Mouse (Mus musculus): ENCODE results near the gene Pdx1. TPM values are rescaled to one million over a fixed set of nuclear protein-coding genes. Genes with fewer than 3 reads are reported as not detected.

Gene Pdx1
- polyA plus RNA-seq, 1 experiment from 2014 or later = 10.0 TPM

DNA sequence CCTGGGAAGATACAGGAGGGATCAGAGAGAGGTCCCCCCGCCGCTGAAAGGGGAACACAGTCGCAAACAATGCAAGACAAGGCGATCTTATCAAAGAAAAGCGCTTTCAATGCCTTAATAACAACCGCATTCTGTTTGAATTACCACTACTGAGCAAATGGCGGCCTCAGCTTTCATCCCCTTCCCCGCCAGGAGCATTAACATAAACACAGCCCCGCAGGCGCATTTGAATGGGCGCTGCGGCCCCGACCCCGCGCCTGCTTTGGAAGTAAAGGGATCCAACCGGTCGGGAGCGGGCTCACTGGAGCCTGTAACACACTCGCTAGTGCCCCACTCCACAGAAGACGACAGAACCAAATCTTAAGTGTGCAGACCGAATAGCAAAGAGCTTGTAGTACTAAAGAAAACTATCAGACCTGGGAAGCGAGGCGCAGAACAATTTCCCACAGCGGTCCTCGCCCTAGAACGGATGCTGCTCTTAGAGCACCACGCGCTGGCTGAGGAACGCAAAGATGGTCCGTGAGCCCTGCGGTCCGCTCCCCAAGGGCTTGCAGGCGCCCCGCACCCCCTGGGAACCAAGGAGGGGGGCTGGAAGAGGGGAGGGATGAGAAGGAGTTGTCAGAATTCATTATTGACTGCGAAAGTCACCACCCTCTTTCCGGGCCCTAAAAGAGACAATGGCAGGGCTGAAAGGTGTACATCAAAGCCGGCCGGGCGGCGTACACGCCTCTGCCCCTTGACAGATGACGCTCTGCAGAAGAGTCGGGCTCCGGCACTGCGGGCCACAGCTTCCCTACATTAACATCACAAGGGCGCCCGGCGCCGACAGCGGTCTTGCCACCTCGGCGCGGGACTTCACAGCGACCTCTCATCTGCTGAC lies 34.8 kb downstream of the Pdx1 start:
- no peak overlapping the region for H3K27ac ChIP-seq
- H3K4me3 ChIP-seq (replicated peaks) = peak overlapping the region; percentile 36
- ATAC-seq (ENCODE audit: insufficient read depth, low FRiP score, low read depth) = no peak
- peaks cover 31% of the 10 kb centered on the region for H3K4me1 ChIP-seq
- no peaks in the 10 kb centered on the region for H3K36me3 ChIP-seq
- 0 out of 2 replicates have a peak overlapping the region, but pooled peaks have one; percentile 13 for H3K4me2 ChIP-seq
- no peaks in the 10 kb centered on the region for H3K9me3 ChIP-seq
- WGBS = under 1% methylated on average over 54 of the region's 54 CpGs
- H3K27me3 ChIP-seq (replicated peaks) = peaks cover 97% of the 10 kb centered on the region
- no peak overlapping the region for H3K9ac ChIP-seq

GRCm38 (mm10) chr5:147305166-147305565 lies 35.4 kb downstream of the Pdx1 start:
- Histone ChIP-seq H3K27me3 (replicated peaks) (peaks cover 96% of the 10 kb centered on the region), H3K9me3 (no peaks in the 10 kb centered on the region), H3K9ac (no peak overlapping the region), H3K4me2 (0 out of 2 replicates have a peak overlapping the region, but pooled peaks have one; percentile 13), H3K27ac (no peak overlapping the region), H3K4me1 (peaks cover 26% of the 10 kb centered on the region), H3K4me3 (replicated peaks) (peak overlapping the region; percentile 36), H3K36me3 (no peaks in the 10 kb centered on the region)
- no peak for ATAC-seq (ENCODE audit: insufficient read depth, low FRiP score, low read depth)
- 1% methylated on average over 16 of the region's 16 CpGs for WGBS

- H3K4me2 ChIP-seq = peak overlapping the region; percentile 40
Observed at GRCm38 (mm10) chr5:147305856-147306637, 36.3 kb downstream of the Pdx1 start.

GRCm38 (mm10) chr5:147306638-147307397 lies 37.1 kb downstream of the Pdx1 start, which contains the start of gene Cdx2:
Gene Cdx2, minus strand, starts transcription at chr5:147307270.
- peaks cover 97% of the 10 kb centered on the region for H3K27me3 ChIP-seq (replicated peaks)
- WGBS = under 1% methylated on average over 61 of the region's 63 CpGs
- H3K4me2 ChIP-seq = peak within 1 kb of the TSS; percentile 40
- peaks cover 19% of the 10 kb centered on the region for H3K4me1 ChIP-seq
- no peak within 1 kb of the TSS for H3K9ac ChIP-seq
- peak within 1 kb of the TSS; percentile 36 for H3K4me3 ChIP-seq (replicated peaks)
- H3K27ac ChIP-seq = peak within 1 kb of the TSS; percentile 11; the same call in 1 of the 2 replicates
- H3K9me3 ChIP-seq = no peaks in the 10 kb centered on the region
- H3K36me3 ChIP-seq = no peaks in the 10 kb centered on the region
- peak; percentile 40; the same call in 1 of the 2 replicates for ATAC-seq (ENCODE audit: insufficient read depth, low FRiP score, low read depth)

More at GRCm38 (mm10) chr5:147305856-147306637, 36.3 kb downstream of the Pdx1 start:
- Histone ChIP-seq H3K27me3 (replicated peaks) (peaks cover 96% of the 10 kb centered on the region), H3K36me3 (no peaks in the 10 kb centered on the region), H3K4me3 (replicated peaks) (peak overlapping the region; percentile 36), H3K4me1 (peaks cover 22% of the 10 kb centered on the region), H3K9ac (no peak overlapping the region), H3K9me3 (no peaks in the 10 kb centered on the region), H3K27ac (peak overlapping the region; percentile 11; the same call in 1 of the 2 replicates)
- no peak for ATAC-seq (ENCODE audit: insufficient read depth, low FRiP score, low read depth)
- WGBS = 1% methylated on average over 48 of the region's 58 CpGs

- Histone ChIP-seq H3K27me3 (replicated peaks) (peaks cover 96% of the 10 kb centered on the region), H3K4me3 (replicated peaks) (peak overlapping the region; percentile 36; the same call in 1 of the 2 replicates), H3K4me2 (no peak overlapping the region), H3K27ac (no peak overlapping the region), H3K4me1 (peaks cover 19% of the 10 kb centered on the region), H3K9ac (no peak overlapping the region), H3K9me3 (no peaks in the 10 kb centered on the region), H3K36me3 (no peaks in the 10 kb centered on the region)
- 0 out of 2 replicates have a peak, but pooled peaks have one; percentile 14 for ATAC-seq (ENCODE audit: insufficient read depth, low FRiP score, low read depth)
- under 1% methylated on average over 12 of the region's 12 CpGs for WGBS
Observed at GRCm38 (mm10) chr5:147307398-147307785, 37.6 kb downstream of the Pdx1 start.

- H3K9ac ChIP-seq = no peak overlapping the region
- H3K27ac ChIP-seq = no peak overlapping the region
- WGBS = 12% methylated on average over 9 of the region's 9 CpGs
- no peak overlapping the region for H3K4me2 ChIP-seq
- no peaks in the 10 kb centered on the region for H3K9me3 ChIP-seq
- H3K27me3 ChIP-seq (replicated peaks) = peaks cover 96% of the 10 kb centered on the region
- no peak for ATAC-seq (ENCODE audit: insufficient read depth, low FRiP score, low read depth)
- no peaks in the 10 kb centered on the region for H3K36me3 ChIP-seq
- H3K4me3 ChIP-seq (replicated peaks) = no peak overlapping the region
- H3K4me1 ChIP-seq = peaks cover 19% of the 10 kb centered on the region
Observed at GRCm38 (mm10) chr5:147308451-147308850, 38.7 kb downstream of the Pdx1 start.

GRCm38 (mm10) chr5:147309786-147310185 lies 40.0 kb downstream of the Pdx1 start:
- 5% methylated on average over 2 of the region's 2 CpGs for WGBS
- peaks cover 95% of the 10 kb centered on the region for H3K27me3 ChIP-seq (replicated peaks)
- H3K4me2 ChIP-seq = no peak overlapping the region

DNA sequence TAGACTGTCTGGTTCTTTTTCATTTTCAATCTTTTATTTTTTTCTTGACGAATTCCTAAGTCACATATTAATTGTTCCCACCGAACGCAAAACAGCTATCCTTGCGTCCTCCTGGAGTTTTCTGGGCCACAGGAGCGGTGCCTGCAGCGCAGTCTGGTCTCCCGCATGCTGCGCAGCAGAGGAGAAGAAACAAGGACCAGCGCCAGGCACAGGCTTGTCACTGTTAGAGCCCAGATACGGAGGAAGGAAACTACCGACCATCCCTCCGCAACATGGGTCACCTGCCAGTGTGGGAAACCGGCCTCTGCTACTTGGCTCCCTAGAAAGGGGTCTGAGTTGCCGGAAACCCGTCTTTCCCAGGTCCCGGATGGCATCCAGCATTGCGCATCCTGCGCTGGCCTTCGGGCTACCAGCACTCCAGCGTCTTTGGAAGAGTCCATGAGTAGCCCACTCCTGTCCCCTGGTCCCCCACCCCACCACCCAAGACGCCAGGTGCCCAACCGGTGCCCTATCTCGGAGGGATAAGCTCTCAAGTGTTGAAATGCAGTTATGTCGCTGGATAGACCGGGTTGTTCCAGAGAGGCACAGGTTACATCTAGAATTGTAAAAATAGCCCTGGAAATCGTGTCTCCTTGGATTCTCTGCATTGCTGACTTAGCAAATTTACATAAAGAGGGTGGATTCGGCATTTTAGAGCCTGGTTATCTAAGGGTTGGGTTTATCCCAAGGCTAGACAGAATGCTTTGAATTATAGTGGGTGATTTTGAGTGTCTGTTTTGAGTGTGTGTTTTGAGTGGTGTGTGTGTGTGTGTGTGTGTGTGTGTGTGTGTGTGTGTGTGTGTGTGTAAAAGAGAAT lies 43.3 kb downstream of the Pdx1 start:
- Histone ChIP-seq H3K4me2 (no peak overlapping the region), H3K4me1 (no peaks in the 10 kb centered on the region), H3K36me3 (no peaks in the 10 kb centered on the region), H3K27ac (no peak overlapping the region), H3K9me3 (no peaks in the 10 kb centered on the region), H3K4me3 (replicated peaks) (no peak overlapping the region), H3K27me3 (replicated peaks) (peaks cover 97% of the 10 kb centered on the region), H3K9ac (no peak overlapping the region)
- ATAC-seq (ENCODE audit: insufficient read depth, low FRiP score, low read depth) = no peak
- 1% methylated on average over 27 of the region's 27 CpGs for WGBS

More at GRCm38 (mm10) chr5:147309786-147310185, 40.0 kb downstream of the Pdx1 start:
- no peak for ATAC-seq (ENCODE audit: insufficient read depth, low FRiP score, low read depth)
- Histone ChIP-seq H3K9ac (no peak overlapping the region), H3K4me3 (replicated peaks) (no peak overlapping the region), H3K4me1 (peaks cover 17% of the 10 kb centered on the region), H3K9me3 (no peaks in the 10 kb centered on the region), H3K27ac (no peak overlapping the region), H3K36me3 (no peaks in the 10 kb centered on the region)

DNA sequence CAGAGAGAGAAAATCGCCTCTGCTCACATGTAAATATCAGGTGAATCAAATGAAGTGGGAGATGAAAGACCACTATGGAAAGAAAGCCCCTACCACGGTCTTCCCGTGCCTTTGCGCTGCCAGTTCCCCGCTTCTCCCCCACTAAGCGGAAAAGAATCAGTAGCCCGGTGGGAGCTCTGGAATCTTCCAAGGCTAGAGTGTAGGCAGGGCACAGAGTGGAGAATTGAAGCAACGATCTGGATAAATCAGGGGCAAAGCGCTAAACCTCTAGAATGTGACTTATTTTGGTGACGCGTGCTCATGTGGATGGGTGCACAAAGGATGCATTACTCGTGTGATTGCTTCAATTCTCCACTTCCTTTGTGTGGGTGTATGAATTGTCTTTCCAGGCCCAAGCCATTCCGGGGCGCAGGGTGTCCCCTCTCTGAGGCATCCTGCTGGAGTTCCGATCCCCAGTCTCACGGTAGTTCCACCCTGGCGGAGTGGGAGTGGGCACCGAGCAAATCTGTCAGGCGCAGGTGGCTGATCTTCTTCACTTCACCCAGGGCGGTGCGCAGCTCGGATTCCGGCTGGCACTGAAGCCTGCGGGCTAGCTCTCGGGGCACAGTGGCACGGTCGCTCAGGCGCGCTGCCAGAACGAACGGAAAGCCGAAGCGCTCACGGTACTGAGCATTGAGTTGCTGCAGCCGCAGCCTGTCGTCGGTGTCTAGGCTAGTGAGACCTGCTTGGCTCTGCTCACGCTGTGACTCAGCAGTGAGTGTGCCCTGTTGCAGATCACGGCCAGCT lies 45.1 kb downstream of the Pdx1 start:
- peaks cover 92% of the 10 kb centered on the region for H3K27me3 ChIP-seq (replicated peaks)
- H3K9me3 ChIP-seq = no peaks in the 10 kb centered on the region
- H3K9ac ChIP-seq = no peak overlapping the region
- H3K36me3 ChIP-seq = no peaks in the 10 kb centered on the region
- no peak for ATAC-seq (ENCODE audit: insufficient read depth, low FRiP score, low read depth)
- no peak overlapping the region for H3K27ac ChIP-seq
- WGBS = 2% methylated on average over 39 of the region's 39 CpGs
- H3K4me1 ChIP-seq = no peaks in the 10 kb centered on the region
- H3K4me3 ChIP-seq (replicated peaks) = peak overlapping the region; percentile 17
- peak overlapping the region; percentile 23 for H3K4me2 ChIP-seq

- Histone ChIP-seq H3K36me3 (no peaks in the 10 kb centered on the region), H3K9me3 (no peaks in the 10 kb centered on the region), H3K4me2 (peak overlapping the region; percentile 23), H3K27ac (no peak overlapping the region), H3K4me1 (no peaks in the 10 kb centered on the region), H3K9ac (no peak overlapping the region), H3K27me3 (replicated peaks) (peaks cover 87% of the 10 kb centered on the region), H3K4me3 (replicated peaks) (peak overlapping the region; percentile 17)
- WGBS = 1% methylated on average over 25 of the region's 25 CpGs
- ATAC-seq (ENCODE audit: insufficient read depth, low FRiP score, low read depth) = no peak
Observed at GRCm38 (mm10) chr5:147315432-147316075, 45.8 kb downstream of the Pdx1 start.

Data from stomach, embryonic 15.5 days (tissue).